Mouse (Mus musculus) Muller cell, postnatal 12 days (primary cell): ENCODE results near the gene Gtf2e1.

Experiments
- DNase-seq: peaks from one replicate; pipeline ENCODE4 v3.0.0-alpha.2; 2015; ENCODE audit errors: inconsistent ontology term

Gene Gtf2e1

DNA sequence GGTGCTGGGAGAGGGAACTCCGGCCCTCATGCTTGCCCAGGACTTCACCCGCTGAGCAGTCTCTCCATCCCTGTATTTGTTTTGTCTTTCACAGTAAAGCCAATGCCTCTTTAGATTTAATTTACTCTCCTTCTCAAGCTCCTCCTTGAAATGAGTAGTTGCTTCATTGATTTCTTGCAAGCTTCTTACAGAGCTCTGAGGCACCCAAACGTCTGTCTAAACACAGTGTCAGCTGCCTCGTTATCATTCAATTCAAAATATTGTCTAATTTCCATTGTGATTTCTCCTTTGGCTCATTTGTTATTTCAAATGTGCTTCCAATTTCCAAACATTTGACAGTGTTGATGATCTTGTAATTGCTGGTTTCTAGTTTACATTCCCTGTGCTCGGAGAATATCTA, 6.7 kb upstream of the Gtf2e1 start:
- no peak for DNase-seq

DNA sequence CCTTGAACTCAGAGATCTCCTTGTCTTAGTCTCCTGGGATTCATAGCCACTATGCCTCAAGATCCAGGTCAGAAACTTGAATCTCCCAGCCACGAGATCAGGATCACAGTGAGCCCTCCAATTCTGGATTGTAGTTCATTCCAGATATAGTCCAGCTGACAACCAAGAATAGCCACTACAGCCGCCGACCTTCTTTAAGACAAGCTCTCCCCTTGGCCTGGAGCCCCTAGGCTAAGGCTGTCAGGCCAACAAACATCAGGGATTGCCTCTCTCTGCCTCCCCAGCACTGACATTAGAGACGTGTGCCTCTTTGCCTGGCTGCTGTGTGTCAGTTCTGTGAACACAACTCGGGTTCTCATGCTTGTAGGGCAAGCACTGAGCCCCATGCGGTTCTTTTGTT, 1.2 kb upstream of the Gtf2e1 start:
- no peak for DNase-seq

DNA sequence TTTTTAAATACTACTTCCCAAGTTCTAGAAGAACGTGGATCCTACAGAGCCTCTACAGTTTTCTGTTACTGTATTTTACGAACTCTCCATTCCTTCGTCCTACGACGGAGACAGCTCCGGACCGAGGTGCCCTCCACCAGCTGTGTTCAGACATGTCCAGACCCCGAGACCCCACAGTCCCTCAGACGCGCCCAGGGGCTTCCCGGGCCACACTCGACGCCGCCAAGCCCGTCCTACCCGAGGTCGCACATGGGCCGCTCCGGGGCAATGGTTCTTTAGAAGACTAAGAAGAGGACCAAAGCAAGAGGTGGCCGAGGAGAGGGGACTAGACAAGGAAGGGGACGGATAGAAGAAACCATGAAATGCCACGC, 364 bp downstream of the Gtf2e1 start:
- DNase-seq, result no peak

DNA sequence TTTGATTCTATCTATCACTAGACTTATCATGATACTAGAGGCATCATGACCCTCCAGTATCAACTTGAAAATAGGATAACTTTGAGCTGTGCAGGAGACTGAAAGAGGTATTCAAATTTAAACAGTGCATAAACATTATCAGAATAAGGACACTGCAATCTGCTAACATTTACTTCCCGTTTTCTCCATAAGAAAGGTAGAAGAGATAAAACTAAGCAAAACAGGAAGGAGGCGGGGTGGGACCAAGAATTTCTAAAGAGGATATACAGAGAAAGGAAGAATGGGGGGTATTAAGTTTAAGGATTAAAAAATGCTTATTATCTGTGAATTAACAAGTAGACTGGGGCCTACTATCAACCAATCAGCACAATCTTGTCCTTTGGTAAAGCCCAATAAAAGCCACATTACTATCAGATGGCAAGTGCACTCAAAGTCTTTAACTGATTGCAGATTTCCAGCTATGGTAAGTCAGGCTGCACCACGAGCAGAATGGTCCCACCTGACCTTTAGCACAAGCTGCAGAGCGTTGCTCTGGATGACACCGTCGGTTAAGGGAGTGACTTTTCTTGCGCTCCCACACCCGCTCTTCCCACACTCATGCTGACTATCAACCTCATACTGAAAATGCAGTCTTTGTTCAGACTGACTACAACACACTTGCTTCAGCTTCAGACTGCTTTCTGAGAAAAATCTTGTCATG, 6.1 kb downstream of the Gtf2e1 start:
- no peak for DNase-seq

DNA sequence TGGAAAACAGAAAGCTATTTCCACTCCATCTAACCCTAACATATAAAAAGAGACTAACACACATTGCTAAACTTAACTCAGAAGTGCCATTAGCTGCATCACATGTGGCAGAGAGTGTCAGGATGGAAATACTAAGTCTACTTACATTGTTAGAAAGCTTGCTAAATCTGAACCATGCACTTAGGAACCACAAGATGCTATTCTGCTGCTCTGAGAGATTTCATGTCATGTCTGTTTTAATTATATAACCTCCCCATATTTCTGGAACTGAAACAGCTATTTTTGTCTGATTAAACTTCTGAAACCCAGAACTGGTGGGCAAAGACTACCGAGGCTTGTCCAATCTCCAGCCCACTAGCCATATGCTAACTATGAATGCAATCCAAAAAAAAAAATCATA, 7.5 kb downstream of the Gtf2e1 start:
- DNase-seq, result no peak

DNA sequence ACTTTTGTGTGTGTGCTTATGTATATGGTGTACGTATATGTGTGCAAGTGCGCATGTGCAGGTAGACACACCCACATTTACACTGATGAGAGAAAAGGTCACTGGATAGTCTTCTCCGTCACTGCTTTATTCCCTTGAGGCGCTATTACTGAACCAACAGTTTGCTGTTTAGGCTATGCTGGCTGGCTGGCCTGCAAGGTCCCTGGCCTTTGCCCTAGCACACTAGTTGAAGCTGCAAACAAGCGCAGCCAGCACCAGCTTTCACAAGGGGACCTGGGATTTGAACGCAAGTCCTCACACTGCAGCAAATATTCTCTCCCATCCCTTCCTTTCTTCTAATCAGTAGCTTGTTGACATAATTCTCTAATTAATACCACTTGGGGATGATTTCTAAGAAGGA, 9.4 kb downstream of the Gtf2e1 start:
- DNase-seq, result no peak

DNA sequence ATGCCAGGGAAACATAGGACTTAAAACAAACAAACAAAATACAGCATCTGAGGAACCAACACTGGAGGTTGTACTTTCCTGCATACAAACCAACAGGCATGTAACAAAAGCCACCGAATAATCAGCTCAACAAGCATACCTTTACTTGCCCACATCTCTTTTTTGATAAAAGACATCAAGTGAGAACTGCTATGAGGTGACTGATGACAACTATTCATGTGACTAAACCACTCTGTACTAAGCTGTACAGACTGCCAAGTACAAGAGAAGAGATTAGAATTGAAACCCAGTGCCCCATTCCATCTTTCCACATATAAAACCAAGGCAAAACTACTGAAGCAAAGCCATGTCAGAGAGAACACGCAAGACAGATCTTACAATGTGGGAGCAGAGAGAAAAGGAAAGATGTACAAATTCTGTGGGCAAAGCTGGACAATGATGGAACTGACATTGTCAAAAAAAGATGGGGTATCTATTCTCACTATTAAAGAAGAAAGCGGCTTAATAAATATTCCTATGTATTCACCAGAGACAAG, 12.8 kb downstream of the Gtf2e1 start:
- no peak for DNase-seq

DNA sequence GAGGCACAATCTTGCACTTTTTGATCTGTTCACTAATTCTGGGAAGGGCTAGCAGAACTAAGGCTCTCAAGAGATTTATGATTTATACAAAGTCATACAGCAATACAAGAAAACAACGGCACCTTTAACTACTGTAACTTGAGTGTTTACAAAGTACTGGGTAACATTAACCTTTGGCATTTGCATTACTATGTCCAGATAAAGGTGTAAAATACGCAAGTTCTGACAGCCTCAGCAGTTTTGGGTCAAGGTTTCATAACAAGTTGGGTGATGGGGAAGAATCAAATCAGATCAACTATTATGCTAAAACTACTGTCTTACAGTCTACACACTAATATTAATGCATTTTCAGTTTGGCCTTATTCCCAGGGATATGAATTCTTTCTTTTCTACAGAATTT, 14.5 kb downstream of the Gtf2e1 start:
- DNase-seq, result no peak

DNA sequence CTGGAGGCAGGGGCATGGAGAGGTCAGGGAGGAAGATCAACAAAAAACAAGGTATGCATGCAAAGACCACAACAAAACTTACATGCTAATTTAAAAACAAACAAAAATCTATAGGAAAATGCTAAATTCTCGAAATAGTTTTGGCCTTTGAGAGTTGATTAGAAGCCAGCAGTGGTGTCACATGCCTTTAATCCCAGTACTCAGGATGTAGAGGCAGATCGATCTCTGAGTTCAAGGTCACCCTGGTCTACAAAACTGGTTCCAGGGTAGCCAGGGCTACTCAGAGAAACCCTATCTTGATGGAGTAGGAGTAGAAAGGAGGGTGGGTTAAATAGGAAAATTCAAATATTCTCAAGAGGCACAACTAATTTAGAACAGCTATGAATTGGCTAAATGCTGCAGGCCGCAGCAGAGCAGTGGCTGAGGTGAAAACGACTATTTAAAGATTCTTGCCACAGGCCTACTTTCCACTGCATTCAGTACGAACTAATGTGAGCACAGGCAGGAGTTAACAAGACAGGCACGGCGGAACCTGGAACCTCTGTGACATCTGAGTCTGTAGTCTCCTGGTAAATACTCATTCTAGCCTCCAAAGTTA, 17.4 kb downstream of the Gtf2e1 start:
- DNase-seq, result no peak

DNA sequence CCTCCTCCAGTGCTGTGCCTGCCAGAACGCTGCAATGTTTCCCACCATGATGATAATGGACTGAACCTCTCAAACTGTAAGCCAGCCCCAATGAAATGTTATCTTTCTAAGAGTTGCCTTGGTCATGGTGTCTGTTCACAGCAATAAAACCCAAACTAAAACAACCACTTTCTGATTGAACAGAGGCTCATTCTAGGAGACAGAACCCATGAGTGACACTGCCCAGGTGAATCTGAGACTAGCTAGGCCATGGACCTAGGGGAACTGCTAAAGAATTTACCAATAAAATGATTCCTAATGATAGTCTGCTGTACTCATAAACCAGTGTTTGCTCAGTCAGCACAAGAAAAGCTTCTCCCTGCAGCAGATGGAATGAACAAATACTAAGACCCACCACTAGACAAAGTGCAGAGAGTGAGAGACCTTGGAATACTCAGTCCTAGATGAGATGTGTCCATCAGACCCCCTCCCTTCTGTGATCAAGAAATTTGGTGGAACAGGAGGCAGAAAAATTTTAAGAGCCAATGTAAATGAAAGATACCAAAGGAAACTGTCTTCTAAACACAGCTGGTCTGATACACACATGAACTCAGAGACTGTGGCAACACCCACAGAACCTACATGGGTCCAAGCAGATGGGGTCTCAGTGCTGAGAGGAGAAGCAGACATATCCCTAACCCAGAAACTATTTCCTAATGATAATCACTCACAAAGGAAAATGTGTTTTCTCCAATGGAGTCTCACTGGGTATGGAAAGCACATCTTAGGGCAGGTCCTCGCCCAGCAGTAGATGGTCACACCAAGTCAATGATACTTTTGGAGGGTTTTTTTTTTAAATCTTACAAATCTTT, 19.2 kb downstream of the Gtf2e1 start:
- DNase-seq, result no peak

DNA sequence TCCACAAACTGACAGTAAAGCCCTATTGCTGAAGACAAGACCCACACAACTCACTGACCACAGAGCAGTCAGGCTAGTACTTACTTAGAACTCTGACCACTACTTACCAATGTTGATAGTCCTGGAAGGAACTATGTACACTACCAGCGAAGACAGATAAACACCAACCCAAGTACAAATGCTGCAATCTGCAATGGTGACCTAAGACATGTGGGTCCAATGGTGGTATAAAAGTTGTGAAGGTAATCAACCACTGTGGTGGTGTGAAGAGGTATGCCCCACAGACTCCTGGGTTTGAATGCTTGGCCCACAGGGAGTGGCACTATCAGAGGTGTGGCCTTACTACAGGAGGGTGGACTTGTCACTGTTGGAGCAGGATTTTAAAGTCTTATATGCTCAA, 19.9 kb downstream of the Gtf2e1 start:
- DNase-seq, result no peak

DNA sequence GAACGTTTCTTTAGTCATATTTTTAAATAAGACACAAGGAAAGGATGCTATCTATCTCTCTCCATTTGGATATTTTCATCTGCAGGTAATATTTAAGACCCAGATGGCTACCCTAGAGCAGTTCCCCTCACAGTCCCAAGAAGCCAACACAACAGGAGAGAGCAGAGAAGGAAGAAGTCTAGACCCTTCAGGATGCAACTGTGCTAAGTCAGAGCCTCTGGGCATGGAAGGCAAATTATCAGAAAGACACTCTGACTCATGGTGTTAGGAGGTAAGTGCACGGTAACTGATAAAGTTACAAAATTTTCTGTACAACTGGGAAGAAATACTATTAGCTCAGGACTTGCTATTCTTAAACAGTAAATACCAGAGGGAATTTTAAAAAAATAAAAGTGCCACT, 20.9 kb downstream of the Gtf2e1 start:
- no peak for DNase-seq

DNA sequence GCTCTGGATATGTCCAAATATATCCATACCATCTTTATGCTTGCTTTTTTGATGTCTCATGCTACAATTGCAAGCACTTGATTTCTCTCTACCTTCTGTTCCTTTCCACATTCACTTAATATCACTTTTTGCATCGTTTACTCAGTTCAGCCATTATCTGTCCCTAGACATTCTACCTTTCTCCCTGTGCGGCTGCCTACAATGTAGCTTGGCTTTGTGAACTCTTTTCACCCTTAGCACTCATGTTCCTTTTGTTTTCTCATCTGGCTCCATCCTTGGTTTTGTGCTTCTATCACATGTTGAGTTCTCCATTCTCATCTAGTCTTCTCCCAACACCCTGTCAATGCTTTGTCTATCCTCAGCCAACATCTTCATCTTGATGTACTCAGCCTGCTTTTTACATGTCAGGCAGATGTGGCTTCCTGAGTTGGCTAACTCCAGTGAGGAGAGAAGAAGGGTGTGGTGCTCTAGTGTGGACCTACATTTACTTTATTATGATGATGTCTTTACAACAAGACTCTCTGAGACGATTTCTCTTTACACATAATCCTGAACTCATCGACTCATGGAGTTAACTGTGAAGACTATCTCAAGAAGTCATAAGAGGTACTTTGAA, 21.9 kb downstream of the Gtf2e1 start:
- DNase-seq, result no peak

DNA sequence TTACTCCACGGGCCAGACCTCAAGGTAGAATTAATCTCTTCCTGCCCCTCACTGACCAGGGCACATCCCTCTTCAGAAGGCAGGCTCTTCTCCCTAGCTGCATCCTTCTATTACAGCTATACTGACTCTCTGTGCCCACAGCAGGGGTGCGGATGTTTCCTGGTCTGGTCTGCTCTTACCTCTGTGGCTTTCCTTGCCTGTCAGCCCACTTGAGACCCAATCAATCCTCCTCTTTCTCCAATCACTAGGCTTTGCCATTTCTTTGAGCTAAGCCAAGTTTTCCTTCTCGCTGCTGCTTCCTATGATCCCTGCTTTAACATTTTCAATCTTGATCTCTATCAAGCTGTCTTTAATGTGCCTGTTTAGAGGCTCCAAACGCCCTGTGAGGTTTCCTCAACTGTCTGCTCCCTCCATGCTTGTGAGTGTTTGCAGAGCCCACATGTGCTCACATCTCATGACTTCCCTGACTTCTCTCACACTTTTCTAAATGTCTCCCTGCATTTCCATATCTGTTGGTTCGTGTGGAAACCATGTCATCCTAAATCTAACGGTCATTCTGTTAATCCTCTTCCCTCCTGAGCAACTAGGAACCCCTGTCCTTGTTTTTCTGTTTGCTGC, 23.1 kb downstream of the Gtf2e1 start:
- no peak for DNase-seq

DNA sequence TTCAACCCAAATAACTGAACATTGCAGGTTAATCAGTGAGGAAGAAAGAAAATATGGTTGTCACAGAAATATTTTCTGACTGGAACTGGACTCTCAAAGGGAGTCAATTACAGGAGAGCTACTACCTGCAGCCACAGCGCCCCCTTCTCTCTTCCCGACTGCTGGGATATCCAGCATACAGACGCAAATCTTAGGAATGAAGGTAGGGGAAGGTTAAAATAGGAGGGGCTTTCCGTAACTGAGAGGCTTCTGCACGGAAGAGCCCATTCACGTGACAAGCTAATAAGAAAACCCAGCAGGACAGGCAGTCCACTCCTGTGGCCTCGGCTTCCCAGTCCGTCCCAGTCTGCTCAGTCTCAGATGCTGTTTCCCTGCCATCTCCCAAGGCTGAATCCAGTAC, 24.9 kb downstream of the Gtf2e1 start:
- no peak for DNase-seq

DNA sequence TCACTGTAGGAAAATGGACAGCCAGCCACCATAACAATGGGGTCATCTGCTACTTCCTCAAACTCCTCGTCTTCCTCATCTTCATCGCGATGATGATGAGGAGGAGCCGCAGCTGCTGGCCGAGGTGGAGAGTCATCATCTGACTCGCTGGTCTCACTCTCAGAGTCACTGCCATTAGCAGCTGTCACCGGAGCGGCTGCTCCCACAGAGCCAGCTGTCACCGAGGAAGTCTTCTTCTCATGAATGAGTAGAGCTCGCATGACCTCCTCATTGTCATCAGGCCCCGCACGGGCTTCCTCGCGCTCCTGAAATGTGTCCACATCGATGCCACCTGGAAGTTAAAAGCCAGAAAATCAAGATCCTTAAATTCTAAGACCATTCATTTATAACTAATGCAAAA, 28.1 kb downstream of the Gtf2e1 start:
- DNase-seq, result no peak

DNA sequence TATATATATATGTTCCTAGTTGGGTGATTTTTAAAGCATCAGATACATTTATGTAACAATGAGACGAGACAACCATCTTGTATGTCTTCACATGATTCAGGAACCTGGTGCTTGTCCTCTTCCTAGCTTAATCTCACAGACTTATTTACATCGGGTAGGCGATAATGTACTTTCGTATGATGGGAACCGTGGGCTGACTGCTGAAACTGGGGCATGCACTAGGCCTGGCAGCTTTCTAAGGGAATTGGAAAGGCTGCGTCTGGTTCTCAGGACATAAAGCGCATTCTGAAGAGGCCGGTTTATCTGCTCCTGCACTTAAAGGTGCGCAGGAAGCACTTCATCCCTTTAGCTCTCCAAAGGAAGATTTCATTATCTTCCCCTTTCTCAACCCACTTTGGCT, 32.8 kb downstream of the Gtf2e1 start:
- no peak for DNase-seq

DNA sequence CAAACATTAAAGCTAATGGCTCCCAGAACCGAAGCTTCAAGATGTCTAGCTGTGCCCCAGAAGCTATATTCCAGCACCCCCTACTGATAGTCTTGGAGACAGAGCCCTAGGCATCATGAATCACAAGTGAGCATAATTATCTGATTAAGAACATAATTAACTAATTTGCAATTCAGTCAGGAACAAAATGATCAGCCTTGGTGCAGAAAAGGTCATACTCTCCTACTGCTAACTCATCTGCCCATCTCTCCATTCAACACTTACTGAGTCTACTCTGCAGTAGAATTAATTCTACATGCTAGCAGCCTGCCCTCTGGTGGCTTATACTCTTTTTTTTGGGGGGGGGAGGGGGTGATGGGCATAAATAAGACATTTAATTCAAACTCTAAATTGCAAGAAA, 35.1 kb downstream of the Gtf2e1 start:
- peak; percentile 12 for DNase-seq

DNA sequence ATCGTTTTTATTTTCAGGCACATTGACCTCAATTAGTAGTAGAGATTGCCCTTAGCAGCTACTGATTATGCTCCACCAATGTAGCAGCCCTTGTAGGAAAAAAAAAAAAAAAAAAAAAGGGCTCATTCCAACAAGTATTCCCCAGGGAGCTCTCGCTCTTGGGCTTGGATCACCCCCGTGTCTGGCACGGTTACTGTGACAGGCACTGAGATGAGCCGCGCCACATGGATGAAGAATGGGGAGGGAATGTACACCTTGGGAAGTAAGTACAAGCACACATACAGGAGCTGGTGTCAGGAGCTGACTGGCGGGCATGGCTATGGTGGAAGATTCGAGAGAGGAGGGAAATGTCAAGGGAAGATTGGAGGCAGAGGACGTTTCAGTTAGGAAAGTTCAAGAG, 41.0 kb downstream of the Gtf2e1 start:
- DNase-seq, result no peak

DNA sequence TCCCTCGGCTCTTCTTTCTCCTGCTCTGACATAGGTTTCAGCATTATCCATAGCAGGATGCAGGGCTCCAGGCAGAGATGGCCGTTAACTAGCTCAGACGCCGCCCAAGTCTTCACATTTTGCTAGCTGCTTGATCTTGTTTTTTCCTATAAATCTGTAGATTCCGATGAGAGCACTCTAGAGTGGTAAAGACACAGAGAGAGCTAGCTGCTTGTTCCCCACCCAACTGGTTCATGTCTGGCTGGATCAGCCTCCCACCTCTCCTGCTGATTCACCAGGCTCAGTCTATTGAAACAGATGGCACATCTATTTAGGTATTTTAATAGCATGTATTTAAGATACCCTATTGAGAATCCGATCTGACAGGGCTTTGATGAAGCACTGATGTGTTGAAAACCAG, 44.6 kb downstream of the Gtf2e1 start:
- DNase-seq, result no peak

DNA sequence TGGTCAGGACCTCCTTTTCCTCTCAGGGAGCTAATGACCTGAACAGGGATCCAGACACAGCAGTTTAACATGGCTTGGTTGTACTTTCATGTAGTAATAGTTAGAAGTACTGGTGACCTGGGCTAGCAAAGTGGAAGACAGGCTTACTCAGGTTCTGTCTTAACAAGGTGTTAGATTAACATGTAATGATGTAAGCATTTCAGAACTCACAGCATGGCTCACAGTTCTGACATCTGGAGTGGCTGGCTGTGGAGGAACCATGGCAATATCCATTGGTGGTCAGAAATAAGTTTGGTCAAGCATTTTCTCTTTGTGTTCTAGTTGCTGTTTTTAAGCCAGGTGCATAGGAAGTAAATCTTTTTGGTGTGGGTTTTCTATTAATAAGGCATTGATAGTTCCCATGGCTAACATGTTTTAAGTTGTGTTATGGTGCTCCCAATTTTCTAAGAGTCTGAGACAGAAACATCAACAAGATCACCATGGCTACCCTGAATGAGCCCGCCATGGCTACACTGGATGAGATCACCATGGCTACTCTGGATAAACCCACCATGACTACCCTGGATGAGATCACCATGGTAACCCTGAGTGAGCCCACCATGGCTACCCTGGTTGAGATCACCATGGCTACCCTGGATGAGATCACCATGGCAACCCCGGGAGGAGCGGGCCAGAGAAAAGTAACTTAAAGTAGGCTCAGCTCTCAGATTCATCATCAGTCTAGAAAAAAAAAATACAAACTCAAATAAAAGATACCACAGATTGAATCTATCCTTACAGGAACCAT, 52.6 kb downstream of the Gtf2e1 start:
- DNase-seq, result no peak
